Mouse (Mus musculus) hindlimb bud, embryonic 11.5 days (tissue): Measurements from ENCODE around the gene Pfkfb3.
A peak's percentile ranks its signal among the peaks of the same experiment; 100 is the strongest.

Experiments used
- DNase-seq: peaks from one replicate; pipeline ENCODE4 v3.0.0-alpha.2; 2012; ENCODE audit warnings: low read depth, low spot score; ENCODE audit errors: extremely low spot score

Gene Pfkfb3

DNA sequence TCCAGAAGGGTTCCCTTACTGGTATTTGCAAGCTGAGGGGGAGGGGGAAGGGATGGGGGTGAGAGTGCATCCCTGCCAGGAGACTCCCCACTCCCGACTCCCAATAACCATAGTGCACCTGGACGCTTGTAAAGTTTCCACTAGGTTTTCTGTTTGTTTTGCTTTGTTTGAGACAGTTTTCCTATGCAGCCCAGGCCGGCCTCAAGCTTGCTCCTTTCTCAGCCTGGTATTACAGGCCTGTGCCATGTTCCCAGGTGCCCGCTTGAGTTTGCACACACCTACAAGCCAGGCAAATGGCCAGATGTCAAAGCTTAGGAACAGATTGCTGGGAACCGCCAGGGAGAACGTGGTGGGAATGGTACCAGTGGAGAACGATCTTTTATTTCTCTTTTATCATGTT is 50.1 kb downstream of the Pfkfb3 start:
- DNase-seq, result no peak

DNA sequence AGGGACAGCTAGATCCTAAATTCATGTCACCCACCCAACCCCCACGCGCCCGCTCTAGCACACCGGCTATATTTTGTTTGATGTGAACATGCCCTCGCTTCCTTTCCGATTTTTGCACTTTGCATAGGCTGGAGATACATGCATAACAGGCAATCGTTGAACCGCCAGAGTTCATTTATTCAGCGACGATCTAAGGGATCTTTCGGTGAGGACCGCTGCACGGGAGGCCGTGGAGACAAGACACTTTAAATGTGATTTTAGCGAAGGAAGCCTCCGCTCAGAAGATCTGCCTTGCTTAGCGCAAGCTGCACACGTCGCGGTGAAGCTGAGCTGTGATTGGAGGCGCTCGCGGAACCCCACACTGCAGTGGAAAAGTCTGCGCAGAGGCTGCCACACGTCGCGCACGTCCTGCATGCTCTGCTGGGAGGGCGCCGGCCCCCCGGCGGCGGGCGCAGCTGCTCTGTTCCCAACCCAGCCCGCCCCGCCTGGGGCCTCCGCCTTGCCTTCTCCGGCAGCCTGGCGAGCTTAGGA is 50.9 kb downstream of the Pfkfb3 start:
- DNase-seq, result no peak

DNA sequence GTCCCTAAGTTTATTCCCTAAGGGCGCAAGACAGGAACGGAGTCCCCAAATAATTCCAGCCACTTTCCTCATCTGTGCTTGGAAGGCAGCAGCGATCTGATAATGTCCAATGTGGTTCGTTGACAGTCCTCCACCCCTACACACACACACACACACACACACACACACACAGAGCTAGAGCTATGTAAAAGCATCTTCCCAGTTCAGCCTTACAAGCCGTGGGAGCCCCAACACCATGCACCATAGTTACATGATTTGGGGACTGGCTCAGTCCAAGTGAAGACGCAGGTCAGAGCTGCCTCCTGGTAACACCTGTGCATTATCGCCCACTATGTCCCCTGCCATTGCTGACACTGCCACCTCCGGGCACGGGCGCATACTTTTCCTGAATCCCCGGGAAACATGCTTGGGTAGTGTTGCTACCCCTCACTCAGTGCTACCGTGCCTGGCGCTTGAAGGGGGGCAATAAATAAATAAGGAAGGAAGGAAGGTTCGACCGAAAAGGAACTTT is 51.6 kb downstream of the Pfkfb3 start:
- DNase-seq, result no peak

DNA sequence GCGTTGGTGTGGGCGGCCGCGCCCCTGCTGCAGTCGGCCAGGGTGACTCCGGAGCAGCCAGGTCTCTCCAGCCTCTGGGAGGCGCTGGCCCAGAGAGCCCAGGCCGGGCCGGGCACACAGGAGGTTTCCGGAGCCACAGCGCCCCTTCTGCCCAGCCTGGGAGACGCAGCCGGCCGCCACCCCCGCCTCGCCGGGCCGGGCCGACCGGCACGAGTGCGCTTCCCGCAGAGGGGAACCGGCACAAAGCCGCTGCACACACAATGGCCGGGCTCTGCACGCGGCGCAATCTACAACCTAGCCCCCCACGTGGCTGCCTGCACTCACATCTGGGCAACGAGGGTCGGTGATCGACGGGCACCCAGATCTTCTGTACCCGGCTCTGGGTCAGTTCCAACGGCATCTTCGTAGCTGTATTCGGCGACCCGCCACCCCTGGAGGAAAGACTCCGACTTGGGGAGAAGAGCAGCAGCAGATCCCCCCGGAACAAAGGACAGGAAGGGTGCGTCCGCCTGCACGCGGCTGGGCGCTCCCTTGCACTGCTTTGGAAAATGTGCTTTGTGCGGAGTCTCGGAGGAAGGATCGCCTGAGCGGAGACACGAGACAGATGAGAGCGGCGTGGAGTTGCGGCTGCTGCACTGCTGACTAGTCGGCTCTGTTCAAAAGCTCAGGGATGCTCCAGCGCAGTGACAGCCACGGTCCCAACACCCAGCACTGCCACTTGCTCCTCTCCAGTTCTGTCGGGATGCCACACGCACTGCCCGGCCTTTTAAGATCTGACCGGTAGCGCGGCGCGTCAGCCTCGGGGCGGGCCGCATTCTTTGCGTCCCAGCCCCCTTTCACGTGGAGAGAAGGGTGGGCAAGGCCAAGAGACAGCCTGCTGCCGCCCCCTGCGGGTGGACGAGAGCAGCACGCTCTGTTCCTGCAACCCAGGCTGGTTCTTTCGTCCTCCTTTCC is 52.3 kb downstream of the Pfkfb3 start:
- peak; percentile 69 for DNase-seq

DNA sequence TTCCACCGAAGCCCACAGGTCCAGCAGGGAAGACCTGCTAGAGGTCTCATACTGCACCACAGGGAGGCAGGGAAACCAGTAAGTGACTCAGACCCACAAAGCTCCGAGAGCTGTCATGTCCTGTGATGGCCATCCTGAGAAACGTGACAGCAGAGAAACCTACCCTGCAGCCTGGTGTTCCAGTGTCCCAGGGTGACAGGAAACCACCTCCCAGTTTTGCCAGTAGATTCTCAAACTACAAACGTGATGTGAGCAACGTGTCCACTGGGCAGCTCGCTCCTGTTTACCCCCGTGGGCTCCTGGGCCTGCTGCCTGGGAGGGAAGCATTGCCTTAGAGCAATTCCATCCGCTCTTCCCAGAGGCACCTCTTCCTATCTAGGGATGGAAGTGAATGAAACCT is 53.2 kb downstream of the Pfkfb3 start:
- DNase-seq, result no peak

DNA sequence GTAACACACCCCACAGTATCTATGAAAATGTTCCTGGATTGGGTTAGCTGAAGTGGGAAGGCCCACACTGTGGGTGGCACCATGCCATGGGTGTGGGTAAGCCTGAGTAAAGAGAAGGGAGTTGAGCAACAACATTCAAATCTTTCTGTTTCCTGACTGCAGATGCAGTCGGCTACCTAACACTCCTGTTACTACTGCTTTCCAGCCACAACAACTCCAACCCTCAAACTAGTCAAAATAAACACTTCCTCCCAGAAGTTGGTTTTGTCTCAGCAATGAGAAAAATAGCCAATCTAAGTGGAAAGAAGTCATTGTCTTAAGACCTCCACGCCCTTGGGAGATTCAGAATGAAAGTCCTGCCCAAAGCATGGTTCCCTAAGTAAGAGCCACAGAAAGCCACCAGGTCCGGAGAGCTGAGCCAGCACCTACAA is 57.3 kb downstream of the Pfkfb3 start:
- DNase-seq, result no peak

DNA sequence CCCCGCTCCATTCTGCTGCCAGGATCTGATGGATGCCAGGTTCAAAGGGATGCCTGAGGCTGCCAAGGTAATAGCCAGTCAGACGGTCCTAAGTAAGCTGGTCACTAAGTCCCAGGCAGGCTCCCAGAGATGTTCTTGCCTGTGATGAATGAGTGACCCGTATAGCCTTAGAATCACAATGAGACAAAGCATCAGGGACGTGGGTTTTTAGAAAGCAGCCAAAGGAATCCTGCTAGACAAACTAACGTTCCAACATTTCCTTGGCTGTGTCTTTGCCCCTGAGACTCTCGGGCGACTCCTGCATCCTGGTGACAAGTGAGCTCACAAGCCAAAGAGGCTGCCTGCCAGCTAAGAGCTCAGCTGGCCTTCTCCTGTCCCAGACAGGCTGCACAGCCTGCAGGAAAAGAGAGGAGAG is 59.0 kb downstream of the Pfkfb3 start:
- DNase-seq, result no peak

DNA sequence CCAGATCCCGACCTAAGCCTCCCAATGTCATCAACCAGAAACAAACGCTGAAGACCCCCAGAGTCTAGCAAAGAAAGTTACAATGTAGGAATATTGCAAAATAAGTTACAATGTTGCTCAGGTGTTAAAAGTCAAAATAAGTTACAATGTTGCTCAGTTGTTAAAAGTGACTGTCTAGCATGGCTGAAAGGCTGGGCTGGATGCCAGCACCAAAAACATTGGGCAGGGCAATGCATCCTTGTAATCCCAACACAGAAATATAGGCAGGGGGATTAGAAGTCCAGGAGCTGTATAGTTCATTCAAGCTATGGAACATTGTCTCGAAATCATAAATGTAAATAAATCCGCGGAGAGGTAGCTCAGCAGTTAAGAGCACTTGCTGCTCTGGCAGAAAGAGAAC is 61.0 kb downstream of the Pfkfb3 start:
- no peak for DNase-seq

DNA sequence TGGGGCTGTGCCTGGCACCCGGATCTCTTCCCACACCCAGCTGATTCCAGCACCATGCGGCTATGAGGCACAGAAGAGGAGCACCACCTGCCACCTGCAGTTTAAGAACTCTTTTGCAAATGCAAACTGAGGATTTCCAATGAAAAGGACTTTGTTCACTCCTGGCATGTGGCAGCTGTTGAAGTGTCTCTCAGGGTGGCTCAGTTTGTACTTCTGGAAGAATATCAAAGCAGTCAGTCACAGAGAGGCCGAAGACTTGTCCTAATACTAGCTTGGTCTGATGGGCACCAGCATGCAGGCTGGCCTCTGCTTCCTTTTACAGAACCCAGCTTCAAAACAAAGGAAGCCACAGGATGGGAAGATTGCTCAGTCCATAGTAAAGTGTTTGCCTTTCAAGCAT is 62.4 kb downstream of the Pfkfb3 start:
- DNase-seq, result no peak

DNA sequence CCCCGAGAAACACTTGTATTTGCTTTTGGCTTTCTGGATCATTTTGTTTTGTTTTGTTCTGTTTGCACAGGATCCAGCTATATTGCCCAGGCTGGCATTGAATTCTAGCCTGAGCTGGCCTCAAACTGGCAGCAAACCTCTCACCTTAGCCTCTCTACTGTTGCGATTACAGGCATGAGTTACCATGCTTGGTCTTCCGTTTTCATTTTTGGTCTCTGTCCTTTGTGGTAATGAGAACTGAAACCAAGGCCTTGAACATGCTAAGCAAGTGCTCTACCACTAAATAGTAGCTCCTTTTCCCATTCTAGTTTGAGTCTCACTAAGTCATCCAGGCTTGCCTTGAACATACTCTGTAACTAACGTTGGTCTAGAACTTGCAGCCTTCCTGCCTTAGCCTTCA is 63.3 kb downstream of the Pfkfb3 start:
- DNase-seq, result no peak

DNA sequence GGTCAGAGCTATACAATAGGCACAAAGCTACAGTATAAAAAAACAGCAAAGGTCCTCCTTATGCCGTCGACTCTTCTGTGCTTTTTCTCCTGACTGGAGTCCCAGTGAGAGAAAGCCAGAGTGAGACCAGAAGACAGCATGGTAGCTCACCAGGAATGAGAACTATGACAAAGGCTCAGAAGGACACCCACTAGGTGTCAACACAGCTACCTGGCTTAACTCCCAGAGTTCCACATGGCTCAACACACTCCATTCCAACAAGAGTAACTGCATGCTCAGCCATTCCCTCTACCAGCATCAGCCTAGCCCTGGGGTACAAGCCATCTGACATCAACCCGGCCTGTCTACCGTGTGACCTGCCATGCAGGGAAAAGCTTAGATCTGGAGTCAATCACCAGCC is 70.7 kb downstream of the Pfkfb3 start:
- no peak for DNase-seq

DNA sequence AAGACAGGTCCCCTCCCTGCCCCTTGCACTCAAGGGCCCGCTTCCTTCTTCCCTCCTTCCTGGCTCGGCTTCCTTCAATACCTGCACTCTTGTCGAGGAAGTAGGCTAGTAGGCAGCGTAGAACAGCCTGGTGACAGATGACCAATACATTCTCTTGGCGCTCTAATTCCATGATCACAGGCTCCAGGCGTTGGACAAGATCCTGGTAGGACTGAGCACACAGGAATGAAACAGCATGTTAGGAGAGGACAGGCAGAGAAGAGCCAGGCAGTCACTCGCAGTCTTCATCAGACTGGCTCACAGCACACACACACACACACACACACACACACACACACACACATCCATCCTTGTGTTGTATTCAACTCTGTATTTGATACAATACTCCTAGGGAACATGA is 71.5 kb downstream of the Pfkfb3 start:
- no peak for DNase-seq

DNA sequence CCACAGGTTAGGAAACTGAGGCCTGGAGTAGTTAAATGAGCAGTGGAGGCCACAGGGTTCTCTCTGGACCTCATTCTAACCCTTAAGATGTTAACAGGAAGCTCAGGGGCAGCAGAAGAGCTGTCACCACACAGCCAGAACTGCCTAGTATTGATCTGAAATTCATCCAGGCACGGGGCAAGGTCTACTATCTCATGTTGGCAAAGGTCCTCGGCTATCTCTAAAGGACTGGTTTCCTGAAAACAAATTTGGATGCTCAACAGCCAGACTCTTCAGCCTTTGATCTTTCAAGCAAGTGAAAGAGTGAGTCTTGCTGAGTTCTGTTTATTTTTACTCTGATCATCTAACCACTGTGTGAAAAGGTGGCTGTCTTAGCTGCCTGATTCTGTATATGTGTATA is 74.9 kb downstream of the Pfkfb3 start:
- DNase-seq, result no peak

DNA sequence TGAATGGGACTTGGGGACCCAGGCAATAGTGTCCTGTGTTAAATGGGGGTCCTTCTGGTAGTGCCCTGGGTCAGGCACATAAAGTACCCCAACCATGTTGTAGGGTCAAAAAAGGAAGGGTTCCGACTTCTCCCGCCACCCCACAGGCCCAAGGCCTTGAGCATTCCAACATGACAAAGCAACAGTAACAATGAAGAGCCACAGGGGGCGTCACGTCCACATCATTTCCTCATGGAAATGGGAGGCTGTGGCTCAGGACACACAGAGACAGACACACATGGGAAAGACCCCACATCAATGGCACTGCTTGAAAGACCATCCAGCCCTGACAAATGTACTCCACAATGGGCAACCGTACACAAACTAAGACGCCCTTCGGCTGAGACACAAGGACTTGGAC is 78.6 kb downstream of the Pfkfb3 start:
- no peak for DNase-seq

DNA sequence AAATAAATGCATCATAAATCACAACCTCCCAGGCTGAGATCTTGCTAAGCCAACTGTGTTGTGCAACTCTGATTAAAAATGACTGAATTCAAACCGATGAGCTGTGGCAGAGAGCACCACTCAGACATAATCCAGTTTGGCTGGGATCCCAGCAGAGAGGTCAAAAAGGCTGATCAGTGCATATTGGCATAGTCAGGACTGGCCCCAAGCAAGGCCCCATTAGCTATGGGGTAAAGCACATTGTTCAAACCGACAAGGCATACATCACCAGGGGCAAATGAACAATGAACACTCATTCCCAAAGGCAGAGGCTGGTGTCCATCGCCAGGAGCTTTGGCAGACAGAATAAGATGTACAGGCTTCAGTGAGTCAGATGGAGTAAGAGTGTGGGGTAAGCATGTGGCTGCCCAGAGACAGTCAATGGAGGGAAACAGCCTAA is 89.2 kb downstream of the Pfkfb3 start:
- no peak for DNase-seq

DNA sequence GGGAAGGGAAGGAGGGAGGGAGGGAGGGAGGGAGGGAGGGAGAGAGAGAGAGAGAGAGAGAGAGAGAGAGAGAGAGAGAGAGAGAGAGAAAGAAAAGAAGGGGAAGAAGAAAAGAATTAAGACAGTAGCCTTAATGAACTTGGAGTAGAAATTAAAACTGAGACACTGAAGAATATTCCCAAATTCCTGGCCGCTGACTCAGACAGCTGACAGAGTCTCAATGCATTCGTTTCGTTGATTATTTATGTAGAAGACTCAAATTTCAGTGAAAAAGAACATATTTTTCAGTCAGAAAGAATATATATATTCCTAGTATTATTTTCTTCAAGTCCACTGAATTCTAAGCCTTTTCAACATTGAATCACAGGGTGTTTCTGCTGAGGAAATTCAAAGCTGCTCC is 92.9 kb downstream of the Pfkfb3 start:
- DNase-seq, result no peak

DNA sequence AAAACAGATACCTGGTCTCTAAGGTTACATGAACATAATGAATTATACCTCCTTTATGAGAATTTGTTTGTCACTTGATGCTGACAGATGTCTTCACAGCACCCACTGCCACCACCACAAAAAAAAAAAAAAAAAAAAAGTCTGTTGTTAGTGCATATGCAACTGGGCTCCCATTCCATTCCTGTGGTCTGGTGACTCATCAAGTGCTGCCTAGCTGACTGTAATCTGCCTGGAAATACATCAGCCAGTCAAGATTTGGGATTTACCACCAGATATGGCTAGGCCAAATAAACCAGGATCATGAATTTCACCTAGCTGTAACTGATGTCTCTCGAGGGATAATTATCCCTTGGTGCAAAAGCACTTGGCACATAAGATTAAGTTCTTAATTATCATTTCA is 95.4 kb downstream of the Pfkfb3 start:
- no peak for DNase-seq

DNA sequence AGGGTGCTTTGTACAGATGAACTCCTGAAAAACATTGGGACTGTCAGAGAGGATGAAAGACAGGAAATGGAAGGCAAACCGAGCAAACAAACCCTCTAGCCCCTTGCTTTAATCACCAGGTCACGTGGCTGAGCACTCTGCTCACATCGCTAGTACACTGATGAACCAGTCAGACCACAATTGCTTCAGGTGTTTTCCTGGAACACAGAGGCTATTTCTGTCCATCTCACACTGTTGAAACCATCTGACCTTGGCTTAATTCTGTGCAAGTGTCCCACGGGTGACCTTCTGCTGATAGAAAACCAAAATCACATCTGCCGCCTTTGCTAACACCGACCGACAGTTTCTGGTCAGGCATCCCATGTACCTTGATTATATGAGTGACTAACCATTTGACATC is 96.0 kb downstream of the Pfkfb3 start:
- DNase-seq, result no peak

DNA sequence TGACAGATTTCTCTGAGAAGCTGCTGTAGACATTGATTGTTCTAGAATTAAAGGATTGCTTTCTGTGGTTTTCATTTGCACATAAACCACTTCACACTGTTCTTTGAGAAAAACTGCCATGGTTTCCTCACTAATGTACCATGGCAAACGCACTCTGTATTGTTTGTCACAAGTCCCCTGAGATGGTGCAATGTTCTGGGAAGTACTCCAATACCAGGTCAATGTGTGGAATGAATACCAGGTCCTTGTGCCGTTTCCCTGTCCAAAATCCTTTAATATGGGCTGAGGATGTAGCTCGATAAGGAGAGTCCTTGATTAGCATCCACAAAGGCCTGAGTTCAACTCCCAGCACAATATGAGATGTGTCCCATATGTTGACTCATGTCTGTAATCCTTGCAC is 105.2 kb downstream of the Pfkfb3 start:
- no peak for DNase-seq

DNA sequence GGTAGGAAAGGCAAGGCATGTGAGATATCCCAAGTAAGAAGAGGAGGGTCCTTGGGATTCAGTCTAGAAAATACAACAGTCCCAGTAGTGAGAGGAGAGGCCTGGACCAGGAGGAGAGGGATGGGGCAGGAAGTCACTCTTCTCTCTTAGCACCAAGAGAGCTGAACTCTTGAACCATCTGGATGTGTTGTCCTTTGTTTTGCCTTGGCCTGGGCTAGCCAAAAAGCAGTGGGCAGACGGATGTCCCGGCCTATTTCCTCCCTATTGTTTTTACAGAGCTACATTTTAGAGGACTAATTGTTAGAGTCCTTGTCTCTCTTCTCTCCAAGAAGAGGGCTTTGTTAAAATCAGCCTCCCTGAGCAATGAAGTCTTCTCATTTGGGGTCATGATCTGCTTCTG is 106.0 kb downstream of the Pfkfb3 start:
- DNase-seq, result no peak

DNA sequence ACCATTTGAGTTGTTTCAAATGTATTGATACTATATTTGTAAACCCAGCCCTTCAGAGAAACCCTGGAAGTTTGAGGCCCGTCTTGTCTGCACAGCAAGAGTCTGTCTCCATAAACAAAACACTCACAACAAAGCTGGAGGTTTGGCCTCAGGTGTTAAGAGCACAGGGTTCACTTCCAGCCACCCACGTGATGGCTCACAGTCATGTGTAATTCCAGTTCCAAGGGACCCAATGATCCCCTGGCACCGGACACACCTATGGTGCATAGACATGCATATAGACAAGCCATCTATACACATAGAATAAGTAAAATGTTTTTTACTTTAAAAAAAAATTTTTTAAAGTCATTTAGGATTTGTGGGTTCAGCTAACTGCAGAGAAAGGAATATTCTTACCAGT is 108.2 kb downstream of the Pfkfb3 start:
- DNase-seq, result no peak

DNA sequence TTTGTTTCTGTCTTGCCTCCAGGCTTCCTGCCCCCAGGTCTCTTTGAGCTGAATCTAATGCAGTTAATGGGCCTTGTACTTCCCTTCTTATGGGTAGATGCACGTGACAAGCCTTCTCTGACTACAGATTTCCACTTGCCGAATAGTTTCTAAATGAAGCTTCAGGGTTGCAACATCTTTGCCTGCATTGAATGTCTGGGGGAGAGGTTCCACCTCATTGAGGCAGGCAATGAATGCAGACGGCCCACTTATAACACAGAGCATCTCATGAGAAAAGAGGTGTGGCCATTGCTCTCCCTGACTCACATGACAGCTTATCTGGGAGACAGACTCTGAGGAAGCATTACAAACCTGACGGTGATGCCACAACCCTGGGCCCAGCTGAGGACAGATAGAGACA is 112.0 kb downstream of the Pfkfb3 start:
- DNase-seq, result no peak
